Mouse (Mus musculus): Measurements from ENCODE around the gene Fam107a.

DNA sequence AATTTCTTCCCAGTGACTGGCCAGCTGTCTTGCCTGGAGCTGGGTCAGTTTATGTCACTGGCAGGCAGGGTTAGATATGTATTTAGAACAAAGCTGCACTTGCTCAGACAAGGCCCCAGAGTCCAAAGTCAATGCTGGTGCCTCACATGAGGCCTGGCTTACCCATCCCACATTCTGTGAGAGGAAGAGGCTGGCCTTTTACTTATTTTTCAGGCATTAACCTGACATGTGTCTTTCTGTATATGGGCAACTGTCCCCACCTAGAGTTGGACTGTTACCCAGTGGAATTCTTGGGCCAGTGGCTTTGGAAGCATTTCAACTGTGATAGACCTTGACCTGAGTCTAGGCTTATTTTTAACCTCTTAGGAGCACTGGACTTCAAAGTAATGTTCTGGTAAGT lies 9.1 kb upstream of the Fam107a start:
- TF ChIP-seq CTCF (IDR thresholded peaks at IDR 0.05; ENCODE audit: insufficient read depth, low read depth, low read length), result no peak
- no peak for TF ChIP-seq POLR2A (IDR thresholded peaks at IDR 0.05; ENCODE audit: insufficient read depth, low read depth, low read length)
